Mouse (Mus musculus) ES-E14 (cell line): ENCODE data around the gene Samd13.

Experiments
- HCFC1 ChIP-seq: IDR thresholded peaks from 2 replicates; pipeline ENCODE4 v1.6.1; 2012; ENCODE audit warnings: low read length, inconsistent platforms, borderline replicate concordance; ENCODE audit not compliant: insufficient read depth
- ZNF384 ChIP-seq: IDR thresholded peaks from 2 replicates; pipeline ENCODE4 v1.6.1; 2012; ENCODE audit warnings: low read depth, low read length, inconsistent platforms

DNA sequence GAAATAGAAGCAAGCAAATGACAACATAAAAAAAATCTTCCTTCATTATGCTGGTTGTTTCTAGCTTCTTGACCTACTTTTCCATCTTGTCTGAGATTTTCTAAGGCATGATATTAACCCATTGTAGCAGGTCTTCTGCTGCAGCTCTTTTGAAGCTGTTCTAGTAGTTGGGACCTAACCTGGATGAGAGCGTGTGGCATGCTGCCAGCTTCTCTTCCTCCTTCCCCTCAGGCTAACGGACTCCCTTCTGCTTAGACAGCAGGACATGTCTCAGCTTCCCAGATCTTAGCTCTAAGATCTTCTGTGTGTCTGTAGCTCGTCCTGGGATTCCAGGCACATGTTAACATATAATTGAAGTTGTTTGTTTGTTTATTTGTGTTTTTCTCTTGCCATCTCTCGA is 34.3 kb upstream of the Samd13 start:
- TF ChIP-seq HCFC1 (no peak), ZNF384 (no peak)
